Mouse (Mus musculus) olfactory bulb, adult 2 months (tissue): ENCODE measurements at regions not wholly inside any gene's neighbourhood (a gene's known extent, or its start where the extent isn't known, plus 50 kb on each side); places are given as distances from the start of the nearest gene placed in this dataset.

Experiments
- CTCF ChIP-seq: fragments of 200-500 bp; IDR thresholded peaks from 2 replicates; pipeline ENCODE4 v1.5.1; 2012; ENCODE audit warnings: low read depth, mild to moderate bottlenecking, low read length, moderate library complexity; ENCODE audit not compliant: insufficient read depth
- POLR2A ChIP-seq: fragments of 200-500 bp; IDR thresholded peaks from 2 replicates; pipeline ENCODE4 v1.6.1; 2012; ENCODE audit warnings: mild to moderate bottlenecking, low read depth, low read length, moderate library complexity; ENCODE audit not compliant: insufficient read depth

GRCm38 (mm10) chr4:83975569-83975968 is 450.2 kb downstream of the Ccdc171 start:
- TF ChIP-seq CTCF (no peak), POLR2A (no peak)
